Mouse (Mus musculus): ENCODE measurements around the gene Krtap1-3. TPM values are rescaled to one million over a fixed set of nuclear protein-coding genes. Genes with fewer than 3 reads are reported as not detected.

The Krtap1-3 gene
- polyA plus RNA-seq, 1 experiment from 2014 or later: not detected

DNA sequence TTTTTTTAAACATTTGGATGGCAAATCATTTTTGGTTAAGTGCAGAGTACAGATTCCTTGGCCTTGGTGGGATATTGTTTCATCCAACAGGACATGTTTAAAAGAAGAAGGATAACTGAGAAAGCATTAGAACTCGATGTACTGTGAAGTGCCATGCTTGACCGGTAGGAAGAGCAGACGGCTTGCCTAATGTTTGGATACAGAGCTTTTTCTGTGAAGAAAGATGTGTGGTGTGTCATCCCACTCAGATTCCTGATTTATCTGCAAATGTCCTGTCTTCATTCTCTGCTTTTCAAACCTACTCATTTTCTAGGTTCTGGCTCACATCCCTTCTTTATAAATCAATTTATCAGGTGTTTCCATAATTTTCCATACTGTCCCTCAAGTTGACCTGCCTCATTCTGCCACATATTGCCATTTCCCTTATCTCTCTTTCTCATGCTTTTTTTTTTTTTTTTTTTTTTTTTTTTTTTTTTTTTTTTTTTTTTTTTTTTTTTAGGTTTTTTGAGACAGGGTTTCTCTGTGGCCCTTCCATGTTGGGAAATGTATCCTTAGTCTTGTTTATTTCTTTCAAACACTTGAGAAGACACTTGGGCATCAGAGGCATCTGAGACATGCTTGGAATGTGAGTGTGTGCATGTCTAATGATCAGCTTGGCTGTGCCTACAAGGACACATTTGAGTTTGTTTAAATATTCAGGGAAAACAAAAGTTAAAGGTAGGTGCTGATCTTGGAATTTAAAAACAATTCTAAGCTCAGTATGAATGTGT is 33.0 kb downstream of the Krtap1-3 start:
- H3K4me1 ChIP-seq: peaks cover 4% of the 10 kb centered on the region; the same call in 1 of the 2 replicates
- no peaks in the 10 kb centered on the region for H3K36me3 ChIP-seq
- no peak overlapping the region for H3K4me3 ChIP-seq
- H3K9ac ChIP-seq: no peak overlapping the region
- ATAC-seq (ENCODE audit: extremely low read depth, insufficient number of reproducible peaks, low FRiP score, low TSS enrichment): no peak
- no peaks in the 10 kb centered on the region for H3K9me3 ChIP-seq
- H3K27ac ChIP-seq (replicated peaks): no peak overlapping the region
- no peaks in the 10 kb centered on the region for H3K27me3 ChIP-seq (replicated peaks)
- 68% methylated on average over 3 of the region's 3 CpGs for WGBS
- no peak overlapping the region for H3K4me2 ChIP-seq

DNA sequence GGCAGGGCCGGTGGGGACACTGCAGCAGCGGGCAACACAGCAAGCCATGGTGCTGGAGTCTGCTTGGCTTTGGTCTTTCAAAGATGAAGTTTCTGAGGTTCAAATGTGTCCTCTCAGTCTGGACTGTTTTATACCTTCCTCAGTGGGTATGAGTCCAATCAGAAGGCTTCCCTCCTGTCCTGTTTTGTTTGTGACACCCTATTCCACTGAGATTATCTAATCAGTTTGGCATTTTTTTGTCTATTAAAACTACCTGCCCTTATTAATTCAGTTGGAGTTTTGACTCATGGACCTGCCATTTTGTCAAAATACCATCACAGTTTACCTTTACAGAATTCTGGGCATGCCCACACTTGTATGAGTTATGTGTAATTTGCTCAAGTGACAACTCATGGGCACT is 34.4 kb downstream of the Krtap1-3 start, which contains the start of gene Krtap3-2:
Krtap3-2 (minus strand) TSS at position 101 of the 400 bp plus-strand sequence.
- Histone ChIP-seq H3K27me3 (replicated peaks) (no peaks in the 10 kb centered on the region), H3K36me3 (no peaks in the 10 kb centered on the region), H3K4me2 (no peak within 1 kb of the TSS), H3K27ac (replicated peaks) (no peak within 1 kb of the TSS), H3K4me1 (peaks cover 4% of the 10 kb centered on the region; the same call in 1 of the 2 replicates), H3K9me3 (no peaks in the 10 kb centered on the region), H3K9ac (no peak within 1 kb of the TSS), H3K4me3 (no peak within 1 kb of the TSS)
- 62% methylated on average over 2 of the region's 2 CpGs for WGBS
- no peak for ATAC-seq (ENCODE audit: extremely low read depth, insufficient number of reproducible peaks, low FRiP score, low TSS enrichment)

DNA sequence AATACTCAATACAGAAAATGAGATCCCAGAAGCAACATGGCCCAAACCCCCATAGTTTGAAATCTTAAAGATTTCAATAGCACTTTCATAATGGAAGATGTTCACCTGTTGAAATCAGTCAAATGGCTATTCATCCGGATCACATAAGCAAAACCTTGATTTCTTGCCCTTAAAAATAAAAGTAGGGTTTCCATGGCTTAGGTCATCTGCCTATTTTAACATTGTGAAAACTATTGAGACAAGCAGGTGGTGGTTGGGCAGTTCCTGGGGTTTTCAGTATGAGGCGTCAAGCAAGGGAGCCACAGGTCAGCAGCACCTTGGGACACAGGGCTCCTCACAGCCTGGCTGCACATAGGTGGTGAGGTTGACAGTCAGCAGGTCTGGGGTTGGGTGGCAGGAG is 34.9 kb downstream of the Krtap1-3 start:
- H3K27ac ChIP-seq (replicated peaks): no peak overlapping the region
- no peak for ATAC-seq (ENCODE audit: extremely low read depth, insufficient number of reproducible peaks, low FRiP score, low TSS enrichment)
- H3K27me3 ChIP-seq (replicated peaks): no peaks in the 10 kb centered on the region
- H3K4me1 ChIP-seq: peaks cover 4% of the 10 kb centered on the region; the same call in 1 of the 2 replicates
- no peak overlapping the region for H3K9ac ChIP-seq
- 77% methylated on average over 2 of the region's 2 CpGs for WGBS
- H3K4me2 ChIP-seq: no peak overlapping the region
- H3K36me3 ChIP-seq: no peaks in the 10 kb centered on the region
- no peak overlapping the region for H3K4me3 ChIP-seq
- H3K9me3 ChIP-seq: no peaks in the 10 kb centered on the region

DNA sequence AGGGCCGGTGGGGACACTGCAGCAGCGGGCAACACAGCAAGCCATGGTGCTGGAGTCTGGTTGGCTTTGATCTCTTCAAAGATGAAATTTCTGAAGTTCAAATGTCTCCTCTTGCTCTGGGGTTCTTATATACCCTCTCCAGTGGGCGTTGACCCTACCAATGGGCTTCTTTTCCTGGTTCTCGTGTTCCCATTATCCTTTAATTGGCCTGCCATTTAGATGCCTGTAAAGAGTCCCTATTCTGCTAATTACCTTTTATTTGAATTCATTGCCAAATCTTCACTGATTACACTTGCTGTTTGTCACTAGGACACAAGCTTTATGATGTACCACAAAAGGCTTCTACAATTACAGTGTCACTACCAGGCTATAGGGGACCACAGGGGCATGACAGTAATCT is 40.4 kb downstream of the Krtap1-3 start, which contains the start of gene Krtap3-3:
Krtap3-3 (minus strand) TSS at position 101 of the 400 bp plus-strand sequence.
- ATAC-seq (ENCODE audit: extremely low read depth, insufficient number of reproducible peaks, low FRiP score, low TSS enrichment): no peak

GRCm38 (mm10) chr11:99547892-99548291 is 43.2 kb downstream of the Krtap1-3 start:
- ATAC-seq (ENCODE audit: extremely low read depth, insufficient number of reproducible peaks, low FRiP score, low TSS enrichment): no peak
- Histone ChIP-seq H3K9me3 (peaks cover 3% of the 10 kb centered on the region; the same call in 1 of the 2 replicates), H3K4me3 (no peak overlapping the region), H3K9ac (no peak overlapping the region), H3K36me3 (no peaks in the 10 kb centered on the region), H3K4me1 (no peaks in the 10 kb centered on the region), H3K27ac (replicated peaks) (no peak overlapping the region), H3K4me2 (no peak overlapping the region), H3K27me3 (replicated peaks) (no peaks in the 10 kb centered on the region)

More for the DNA sequence above, 40.4 kb downstream of the Krtap1-3 start, which contains the start of gene Krtap3-3:
- no peaks in the 10 kb centered on the region for H3K4me1 ChIP-seq
- no peak within 1 kb of the TSS for H3K4me2 ChIP-seq
- H3K9ac ChIP-seq: no peak within 1 kb of the TSS
- H3K27ac ChIP-seq (replicated peaks): no peak within 1 kb of the TSS
- peaks cover 3% of the 10 kb centered on the region; the same call in 1 of the 2 replicates for H3K9me3 ChIP-seq
- H3K4me3 ChIP-seq: no peak within 1 kb of the TSS
- WGBS: 57% methylated on average over 4 of the region's 4 CpGs
- H3K27me3 ChIP-seq (replicated peaks): no peaks in the 10 kb centered on the region
- H3K36me3 ChIP-seq: no peaks in the 10 kb centered on the region

Other genes starting within 250 kb of the Krtap1-3 start
- not detected in 2 replicates for gene Krt27, start 240.2 kb downstream of the Krtap1-3 start, polyA plus RNA-seq (2015; fragmentation: Nextera tagmentation; extraction: Ambion mirVana)
- 0.20 TPM in 1 of 2 replicates, not detected in the other for gene Krt28, start 216.4 kb downstream of the Krtap1-3 start, polyA plus RNA-seq (2015; fragmentation: Nextera tagmentation; extraction: Ambion mirVana)
- gene Krt10, start 202.0 kb downstream of the Krtap1-3 start, polyA plus RNA-seq (2015; fragmentation: Nextera tagmentation; extraction: Ambion mirVana): 11.1 and 14.2 TPM in 2 replicates
- gene Krt12, start 169.1 kb downstream of the Krtap1-3 start, polyA plus RNA-seq (2015; fragmentation: Nextera tagmentation; extraction: Ambion mirVana): not detected in 2 replicates
- gene Krt20, start 153.2 kb downstream of the Krtap1-3 start, polyA plus RNA-seq (2015; fragmentation: Nextera tagmentation; extraction: Ambion mirVana): 2.3 and 3.2 TPM in 2 replicates
- 0.52 and 0.57 TPM in 2 replicates for gene Krt23, start 98.2 kb downstream of the Krtap1-3 start, polyA plus RNA-seq (2015; fragmentation: Nextera tagmentation; extraction: Ambion mirVana)
- gene Krt39, start 70.0 kb downstream of the Krtap1-3 start, polyA plus RNA-seq (2015; fragmentation: Nextera tagmentation; extraction: Ambion mirVana): not detected in 2 replicates
- gene Krt40, start 48.2 kb downstream of the Krtap1-3 start, polyA plus RNA-seq (2015; fragmentation: Nextera tagmentation; extraction: Ambion mirVana): not detected in 2 replicates
- not detected in 2 replicates for gene Krtap3-3, start 40.5 kb downstream of the Krtap1-3 start, polyA plus RNA-seq (2015; fragmentation: Nextera tagmentation; extraction: Ambion mirVana)
- not detected in 2 replicates for gene Krtap3-2, start 34.5 kb downstream of the Krtap1-3 start, polyA plus RNA-seq (2015; fragmentation: Nextera tagmentation; extraction: Ambion mirVana)
- not detected in 2 replicates for gene Gm11939, start 31.9 kb downstream of the Krtap1-3 start, polyA plus RNA-seq (2015; fragmentation: Nextera tagmentation; extraction: Ambion mirVana)
- gene Krtap3-1, start 24.7 kb downstream of the Krtap1-3 start, polyA plus RNA-seq (2015; fragmentation: Nextera tagmentation; extraction: Ambion mirVana): not detected in 2 replicates
- gene Krtap1-5, start 10.3 kb downstream of the Krtap1-3 start, polyA plus RNA-seq (2015; fragmentation: Nextera tagmentation; extraction: Ambion mirVana): not detected in 2 replicates
- gene Krtap1-4, start 7.7 kb downstream of the Krtap1-3 start, polyA plus RNA-seq (2015; fragmentation: Nextera tagmentation; extraction: Ambion mirVana): not detected in 2 replicates
- not detected in 2 replicates for gene Krtap9-3, start 6.8 kb upstream of the Krtap1-3 start, polyA plus RNA-seq (2015; fragmentation: Nextera tagmentation; extraction: Ambion mirVana)
- not detected in 2 replicates for gene Gm11938, start 12.0 kb upstream of the Krtap1-3 start, polyA plus RNA-seq (2015; fragmentation: Nextera tagmentation; extraction: Ambion mirVana)
- gene Gm11937, start 18.9 kb upstream of the Krtap1-3 start, polyA plus RNA-seq (2015; fragmentation: Nextera tagmentation; extraction: Ambion mirVana): not detected in 2 replicates
- gene Krtap2-4, start 23.5 kb upstream of the Krtap1-3 start, polyA plus RNA-seq (2015; fragmentation: Nextera tagmentation; extraction: Ambion mirVana): not detected in 2 replicates
- gene Gm11562, start 29.1 kb upstream of the Krtap1-3 start, polyA plus RNA-seq (2015; fragmentation: Nextera tagmentation; extraction: Ambion mirVana): not detected in 2 replicates
- not detected in 2 replicates for gene Krtap4-1, start 36.9 kb upstream of the Krtap1-3 start, polyA plus RNA-seq (2015; fragmentation: Nextera tagmentation; extraction: Ambion mirVana)
- not detected in 2 replicates for gene Krtap4-2, start 43.7 kb upstream of the Krtap1-3 start, polyA plus RNA-seq (2015; fragmentation: Nextera tagmentation; extraction: Ambion mirVana)
- not detected in 2 replicates for gene Krtap4-7, start 52.8 kb upstream of the Krtap1-3 start, polyA plus RNA-seq (2015; fragmentation: Nextera tagmentation; extraction: Ambion mirVana)
- gene Gm11555, start 58.9 kb upstream of the Krtap1-3 start, polyA plus RNA-seq (2015; fragmentation: Nextera tagmentation; extraction: Ambion mirVana): not detected in 2 replicates
- not detected in 2 replicates for gene Gm11563, start 67.6 kb upstream of the Krtap1-3 start, polyA plus RNA-seq (2015; fragmentation: Nextera tagmentation; extraction: Ambion mirVana)
- gene Krtap4-6, start 74.6 kb upstream of the Krtap1-3 start, polyA plus RNA-seq (2015; fragmentation: Nextera tagmentation; extraction: Ambion mirVana): not detected in 2 replicates
- gene Gm14190, start 99.4 kb upstream of the Krtap1-3 start, polyA plus RNA-seq (2015; fragmentation: Nextera tagmentation; extraction: Ambion mirVana): not detected in 2 replicates
- not detected in 2 replicates for gene Gm14180, start 143.0 kb upstream of the Krtap1-3 start, polyA plus RNA-seq (2015; fragmentation: Nextera tagmentation; extraction: Ambion mirVana)
- not detected in 2 replicates for gene Gm11595, start 181.6 kb upstream of the Krtap1-3 start, polyA plus RNA-seq (2015; fragmentation: Nextera tagmentation; extraction: Ambion mirVana)
- gene Krtap4-8, start 189.4 kb upstream of the Krtap1-3 start, polyA plus RNA-seq (2015; fragmentation: Nextera tagmentation; extraction: Ambion mirVana): not detected in 2 replicates
- not detected in 2 replicates for gene Krtap4-9, start 193.9 kb upstream of the Krtap1-3 start, polyA plus RNA-seq (2015; fragmentation: Nextera tagmentation; extraction: Ambion mirVana)
- not detected in 2 replicates for gene Gm11596, start 202.1 kb upstream of the Krtap1-3 start, polyA plus RNA-seq (2015; fragmentation: Nextera tagmentation; extraction: Ambion mirVana)
- not detected in 2 replicates for gene Gm11569, start 207.6 kb upstream of the Krtap1-3 start, polyA plus RNA-seq (2015; fragmentation: Nextera tagmentation; extraction: Ambion mirVana)
- not detected in 2 replicates for gene Gm11554, start 213.1 kb upstream of the Krtap1-3 start, polyA plus RNA-seq (2015; fragmentation: Nextera tagmentation; extraction: Ambion mirVana)
- not detected in 2 replicates for gene Krtap4-13, start 218.6 kb upstream of the Krtap1-3 start, polyA plus RNA-seq (2015; fragmentation: Nextera tagmentation; extraction: Ambion mirVana)
- not detected in 2 replicates for gene Gm11564, start 224.3 kb upstream of the Krtap1-3 start, polyA plus RNA-seq (2015; fragmentation: Nextera tagmentation; extraction: Ambion mirVana)
- gene 2300003K06Rik, start 246.7 kb upstream of the Krtap1-3 start, polyA plus RNA-seq (2015; fragmentation: Nextera tagmentation; extraction: Ambion mirVana): not detected in 2 replicates

Data from heart, embryonic 13.5 days (tissue).